Mouse (Mus musculus) gastrocnemius, adult 2 months (tissue): ENCODE results near the gene Mndal. TPM values are rescaled to one million over a fixed set of nuclear protein-coding genes. Genes with fewer than 3 reads are reported as not detected.
"Not testable (repeated sequence)": the region's sequence is repeated elsewhere in the genome, so short reads cannot be mapped to it uniquely, and the experiment has no call there.

Source experiments
- DNase-seq: peaks from one replicate; pipeline ENCODE4 v3.0.0; 2022
- H3K27ac ChIP-seq: fragments of 200-600 bp; 2 replicates; pipeline ENCODE4 v1.8.1; 2022; ENCODE audit warnings: mild to moderate bottlenecking
- H3K4me3 ChIP-seq: fragments of 200-600 bp; 2 replicates; pipeline ENCODE4 v1.8.1; 2022; ENCODE audit warnings: mild to moderate bottlenecking, moderate library complexity
- CTCF ChIP-seq: fragments of 200-600 bp; IDR thresholded peaks from 2 replicates; pipeline ENCODE4 v1.8.1; 2022; ENCODE audit warnings: antibody characterized with exemption, mild to moderate bottlenecking, moderate library complexity
- intact Hi-C: fragments of 180-260 bp; cut with DNase I; formaldehyde crosslinking; loops from one replicate; pipeline ENCODE4 v1.15.1; 2025
- long read RNA-seq, 2 experiments: library from polyadenylated mRNA; stranded (forward); transcript quantifications; one replicate each; pipeline ENCODE4 v2.0.0; 2021
- total RNA-seq, 2 experiments: library from RNA; stranded (reverse); gene quantifications; 2 replicates each; pipeline ENCODE4 v1.2.3; 2021

Gene Mndal
- 1 to 10 TPM; 3.1 to 6.1 TPM for total RNA-seq
- long read RNA-seq, experiment 1, partial matches to known transcripts, result 2 of 2 reads
- long read RNA-seq, experiment 1, other reads (novel, unspliced or antisense), result 0 of 2 reads
- long read RNA-seq, experiment 2, result 0 reads

DNA sequence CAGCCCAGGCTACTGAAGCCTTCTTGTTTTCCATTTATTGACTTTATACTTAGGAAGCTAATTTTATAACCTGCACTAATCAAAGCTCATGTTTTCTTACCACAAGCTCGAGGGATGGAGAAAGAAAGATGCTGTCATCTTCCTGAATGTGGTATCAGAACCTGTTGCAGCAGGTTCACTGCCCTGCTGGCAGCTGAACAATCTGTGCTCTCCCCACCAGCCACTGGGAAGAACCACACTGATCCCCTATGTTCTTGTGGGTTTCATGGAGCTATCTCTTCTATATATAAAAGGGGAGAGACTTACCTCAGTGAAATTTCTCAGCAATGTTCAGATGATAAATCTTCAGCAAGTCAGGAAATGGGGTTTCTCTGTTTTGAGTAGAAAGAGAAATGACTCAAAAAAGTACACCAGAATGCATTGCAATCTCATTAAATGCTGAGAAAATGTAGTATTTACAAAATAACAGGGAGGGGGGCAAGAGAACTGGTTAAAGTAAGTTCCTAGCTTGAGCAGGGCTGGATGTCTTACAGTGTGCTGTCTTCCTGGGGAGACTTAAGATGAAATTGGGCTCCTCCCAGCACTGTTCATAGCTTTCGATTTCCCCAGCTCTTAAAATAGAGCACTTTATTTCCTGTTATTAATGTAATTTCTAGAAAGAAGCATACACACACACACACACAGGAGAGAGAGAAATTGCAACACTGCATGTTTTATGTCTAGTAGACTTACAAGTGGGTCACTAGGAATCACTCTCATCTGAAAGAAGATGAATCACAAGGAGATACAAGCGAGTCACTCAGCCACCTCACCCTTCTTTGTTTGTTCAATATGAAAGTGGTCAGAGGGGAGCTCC lies at the start of gene Mndal, which contains the start of gene Ifi203:
Mndal (minus strand) TSS at position 568 of the 856 bp plus-strand sequence.
Ifi203 (minus strand) TSS at position 749 of the 856 bp plus-strand sequence.
- intact Hi-C loops, DNase-seq: not testable (repeated sequence)
- H3K4me3 ChIP-seq, result peak within 1 kb of the TSS; percentile 70
- peak within 1 kb of the TSS; percentile 75 for H3K27ac ChIP-seq

DNA sequence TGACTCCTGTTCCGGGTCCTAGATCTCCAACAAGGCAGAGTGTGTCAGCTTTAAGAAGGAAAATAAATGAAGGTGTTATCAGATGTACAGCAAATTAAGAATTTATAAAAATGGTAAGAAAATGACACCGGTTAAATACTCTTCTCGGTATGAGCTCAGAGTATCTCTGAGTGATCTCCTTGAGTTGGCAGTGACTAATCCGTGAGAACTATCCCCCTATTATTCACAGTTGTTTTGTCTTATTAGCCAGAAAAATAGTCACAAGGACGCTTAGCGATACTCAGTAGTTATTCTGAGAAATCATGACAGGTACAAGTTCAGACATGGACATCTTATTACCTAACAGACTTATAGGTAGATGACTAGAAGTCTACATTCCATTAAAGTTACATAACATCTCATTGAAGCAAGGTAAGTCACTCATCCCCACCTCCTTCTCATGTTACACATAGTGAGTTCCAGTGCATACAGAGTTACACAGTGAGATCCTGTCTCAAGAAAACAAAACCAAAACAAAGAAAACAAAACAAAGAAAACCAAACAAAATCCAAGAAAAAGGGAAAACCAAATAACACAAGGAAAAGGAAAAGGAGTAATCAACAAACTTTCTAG lies 40.5 kb upstream of the Mndal start, which contains the start of gene Ifi202b:
Ifi202b (minus strand) TSS at position 51 of the 612 bp plus-strand sequence.
- H3K4me3 ChIP-seq, DNase-seq, H3K27ac ChIP-seq, intact Hi-C loops: not testable (repeated sequence)

DNA sequence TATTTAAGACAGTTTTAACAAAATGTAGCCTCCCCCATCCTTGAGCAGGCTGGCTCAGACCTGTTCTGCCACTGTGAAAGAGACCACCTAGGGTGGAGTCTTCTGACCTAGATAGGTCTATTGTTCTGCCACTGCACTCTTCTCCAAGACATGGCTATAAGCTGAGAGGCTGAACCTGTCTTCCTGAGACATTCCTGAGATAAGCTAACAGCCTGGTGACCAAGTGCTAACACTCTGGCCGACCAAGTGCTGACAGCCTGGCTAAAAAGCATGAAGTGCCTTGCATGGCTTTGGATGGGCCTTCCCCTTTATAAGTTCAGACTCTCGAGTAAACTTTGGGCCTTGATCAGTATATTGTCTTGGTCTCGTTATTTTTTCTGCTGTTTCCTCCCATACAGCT lies 38.7 kb upstream of the Mndal start:
- H3K27ac ChIP-seq, intact Hi-C loops, DNase-seq, H3K4me3 ChIP-seq: not testable (repeated sequence)

DNA sequence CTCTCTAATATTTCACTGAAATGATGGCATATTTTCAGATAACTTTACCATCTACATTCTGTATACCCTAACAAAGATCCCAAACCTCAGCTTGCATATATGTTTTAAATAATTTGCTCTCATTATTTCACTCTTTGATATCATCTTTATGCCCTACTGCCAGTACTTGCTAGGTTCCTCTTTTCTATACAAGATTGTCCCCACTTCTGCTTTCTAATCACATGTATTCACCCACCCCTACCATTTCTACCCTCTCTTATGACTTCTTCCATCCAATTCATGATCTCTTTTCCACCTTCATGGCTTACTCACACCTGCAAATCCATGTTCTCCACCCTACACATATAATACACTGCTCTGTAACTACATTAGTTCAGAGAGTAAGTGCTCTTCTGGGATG lies 35.3 kb upstream of the Mndal start:
- no peak for TF ChIP-seq CTCF
- intact Hi-C loops, result no loop called here
- no peak for DNase-seq
- H3K4me3 ChIP-seq, result no peak overlapping the region
- H3K27ac ChIP-seq, result no peak overlapping the region

DNA sequence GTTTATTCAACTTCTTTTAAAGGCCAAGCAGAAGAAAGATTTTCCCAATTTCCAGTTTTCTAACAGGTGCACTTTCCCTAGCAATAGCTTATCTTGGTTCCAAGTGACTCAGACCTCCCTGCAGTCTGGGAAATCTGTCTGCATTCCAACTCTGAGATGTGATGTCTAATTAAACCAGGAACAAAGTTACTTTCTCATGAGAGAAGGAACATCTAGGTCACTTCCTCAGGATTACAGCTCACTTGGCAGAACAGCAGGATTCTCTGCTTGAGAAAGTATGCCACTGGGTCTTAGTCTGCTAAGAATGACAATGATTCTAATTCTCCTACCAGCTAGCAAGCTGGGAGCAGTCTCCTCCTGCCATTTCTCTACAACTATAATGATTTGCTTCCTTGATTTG lies 30.8 kb upstream of the Mndal start:
- DNase-seq, result no peak
- intact Hi-C loops, result no loop called here
- no peak for TF ChIP-seq CTCF
- H3K27ac ChIP-seq, result no peak overlapping the region
- no peak overlapping the region for H3K4me3 ChIP-seq

DNA sequence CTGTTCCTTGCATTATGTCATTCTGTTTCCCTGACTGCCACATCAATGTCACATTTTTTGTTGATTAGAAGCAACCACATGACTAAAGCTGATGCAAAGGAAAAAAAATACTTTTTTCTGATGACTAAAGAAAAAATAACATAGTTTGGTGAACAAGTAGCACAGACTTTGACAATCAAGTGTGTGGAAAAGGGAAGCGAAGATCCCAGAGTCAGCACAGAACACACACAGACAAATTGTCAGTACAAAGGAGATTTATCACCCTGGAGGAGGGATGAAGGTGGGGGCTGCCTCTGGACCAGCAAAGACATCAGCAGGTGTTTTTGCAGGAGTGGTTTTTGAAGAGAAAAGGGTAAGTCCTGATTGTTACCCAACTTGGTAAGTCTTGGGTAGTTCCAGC lies 19.2 kb upstream of the Mndal start:
- DNase-seq, H3K27ac ChIP-seq, intact Hi-C loops, H3K4me3 ChIP-seq: not testable (repeated sequence)

DNA sequence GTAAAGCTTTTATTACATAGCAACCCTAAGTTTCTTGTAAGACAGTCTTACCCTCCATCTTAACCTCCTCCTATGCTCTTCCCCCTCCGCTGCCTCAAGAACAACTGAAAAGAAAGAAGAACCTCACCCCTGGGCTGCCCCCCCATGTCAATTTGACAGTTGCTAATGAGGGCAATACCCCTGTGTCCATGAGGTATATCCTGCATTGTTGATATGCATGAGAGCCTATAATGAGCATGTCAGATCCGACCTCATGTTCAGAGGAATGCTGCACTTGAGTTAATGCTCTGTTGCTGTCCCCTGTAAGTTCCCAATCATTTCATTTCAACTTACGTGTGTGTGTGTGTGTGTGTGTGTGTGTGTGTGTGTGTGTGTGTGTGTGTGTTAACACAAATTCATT lies 17.7 kb upstream of the Mndal start:
- H3K4me3 ChIP-seq, H3K27ac ChIP-seq, DNase-seq, intact Hi-C loops: not testable (repeated sequence)

DNA sequence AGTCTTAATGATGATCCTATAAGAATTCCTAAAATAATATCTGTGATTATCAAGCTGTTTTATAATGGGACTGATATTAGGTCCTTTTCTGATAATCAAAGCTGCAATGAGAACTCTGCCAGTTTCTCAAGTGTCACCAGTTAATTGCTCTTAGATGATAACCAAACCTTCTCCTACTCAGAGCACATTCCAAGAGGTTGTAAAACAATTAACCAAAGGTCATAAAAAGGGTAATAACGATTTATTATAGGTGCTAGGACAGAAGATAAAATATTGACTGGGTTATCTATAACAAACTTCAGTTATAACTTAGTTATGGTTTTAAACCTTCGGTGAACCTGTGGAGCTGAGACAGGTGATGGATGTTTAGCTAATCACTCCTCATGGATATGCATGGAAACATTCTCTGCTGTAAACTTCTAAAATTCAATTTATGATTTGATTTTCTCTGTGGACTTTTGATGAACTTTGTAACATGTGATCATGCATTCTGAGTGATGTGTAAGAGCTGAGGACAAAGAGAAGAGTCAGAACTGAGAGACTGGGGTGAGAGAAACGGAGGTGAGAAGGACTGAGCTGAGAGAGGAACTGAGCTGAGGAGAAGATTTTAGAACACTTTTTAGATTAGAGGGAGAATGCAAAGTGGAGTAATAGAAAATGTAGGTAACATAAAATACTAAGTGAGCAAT lies 13.7 kb upstream of the Mndal start:
- H3K27ac ChIP-seq, H3K4me3 ChIP-seq, DNase-seq, intact Hi-C loops: not testable (repeated sequence)

DNA sequence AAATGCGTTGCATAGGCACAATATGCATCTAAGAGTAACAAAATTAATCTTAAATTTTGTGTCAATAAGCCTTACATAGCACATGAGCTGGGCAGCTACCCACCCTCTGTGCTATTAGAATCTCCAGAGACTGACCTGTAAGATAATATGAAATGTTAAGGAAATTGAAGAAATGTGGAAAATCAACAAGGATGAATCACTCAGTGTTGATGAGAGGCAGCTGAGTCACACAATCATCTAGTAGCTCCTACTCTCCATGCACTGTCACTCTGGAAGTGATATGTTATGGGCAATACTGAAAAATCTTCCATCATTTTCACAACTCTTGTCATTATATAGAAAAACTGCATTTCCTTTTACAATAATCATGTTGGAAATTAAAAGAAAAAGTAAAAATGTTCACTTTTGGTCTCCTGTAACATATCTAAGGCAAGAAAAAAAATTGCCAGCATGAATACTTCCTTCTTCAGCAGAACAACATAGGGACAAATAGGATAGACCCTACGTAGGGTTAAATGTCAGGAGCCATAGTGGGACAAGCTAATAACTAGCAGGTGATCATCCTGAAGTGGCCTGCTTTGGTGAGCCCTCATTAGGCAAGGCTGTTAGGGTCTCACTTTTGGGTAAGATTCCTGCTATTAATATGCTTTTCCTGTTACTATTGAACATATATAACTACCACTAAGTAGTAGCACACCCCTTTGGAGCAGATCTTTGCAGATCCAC lies 12.9 kb upstream of the Mndal start:
- Histone ChIP-seq H3K27ac (no peak overlapping the region), H3K4me3 (no peak overlapping the region)
- no peak for TF ChIP-seq CTCF
- no peak for DNase-seq
- intact Hi-C loops, result no loop called here

DNA sequence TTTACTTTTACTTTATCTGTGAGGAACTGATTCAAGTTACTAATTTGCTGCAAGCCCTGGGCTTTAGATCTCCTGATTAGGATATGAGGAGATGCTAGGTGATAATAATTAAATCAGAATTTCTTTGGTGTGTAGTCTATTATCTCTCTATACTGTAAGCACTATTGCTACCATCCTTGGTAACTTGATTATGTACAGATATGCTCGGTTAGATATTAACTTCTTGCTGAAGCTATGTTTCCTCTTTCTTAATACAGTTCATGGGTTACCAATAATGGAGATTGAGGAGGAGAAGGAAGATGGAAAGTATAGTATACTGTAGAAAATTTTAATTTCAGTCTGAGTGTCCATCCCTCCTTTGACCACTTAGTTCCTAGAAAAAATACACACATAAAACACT lies 11.3 kb upstream of the Mndal start:
- Histone ChIP-seq H3K27ac (no peak overlapping the region), H3K4me3 (no peak overlapping the region)
- intact Hi-C loops, result no loop called here
- DNase-seq, result no peak
- TF ChIP-seq CTCF, result no peak

DNA sequence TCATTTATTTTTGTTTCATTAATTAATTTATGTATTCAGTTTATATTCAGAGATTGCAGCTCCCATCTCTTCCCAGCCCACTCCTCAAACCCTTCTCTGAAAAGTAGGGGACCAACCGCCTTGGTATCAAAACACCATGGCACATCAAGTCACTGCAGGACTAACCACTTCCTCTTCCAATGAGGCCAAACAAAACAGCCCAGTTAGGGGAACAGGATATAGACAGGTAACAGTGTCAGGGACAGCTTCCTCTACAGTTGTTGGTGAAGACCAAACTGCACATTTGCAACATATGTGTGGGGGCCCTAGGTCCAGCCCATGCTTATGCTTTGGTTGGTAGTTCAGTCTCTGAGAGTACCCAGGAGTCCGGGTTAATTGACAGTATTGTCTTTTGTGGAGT lies 6.8 kb upstream of the Mndal start:
- DNase-seq, H3K4me3 ChIP-seq, intact Hi-C loops, H3K27ac ChIP-seq: not testable (repeated sequence)

DNA sequence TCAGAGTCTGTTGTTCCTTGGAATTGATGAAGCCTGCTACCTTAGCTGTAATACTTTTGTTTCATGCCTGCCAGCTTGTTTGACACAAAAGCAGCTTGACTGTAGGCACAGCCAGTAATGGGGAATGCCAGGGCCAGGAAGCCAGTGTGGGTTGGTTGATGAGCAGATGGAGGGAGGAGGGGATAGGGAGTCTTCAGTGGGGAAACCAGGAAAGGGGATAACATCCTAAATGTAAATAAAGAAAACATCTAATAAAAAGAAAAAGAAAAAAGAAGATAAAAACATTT lies 432 bp upstream of the Mndal start:
- DNase-seq, intact Hi-C loops: not testable (repeated sequence)
- peak overlapping the region; percentile 75 for H3K27ac ChIP-seq
- H3K4me3 ChIP-seq, result peak overlapping the region; percentile 70

DNA sequence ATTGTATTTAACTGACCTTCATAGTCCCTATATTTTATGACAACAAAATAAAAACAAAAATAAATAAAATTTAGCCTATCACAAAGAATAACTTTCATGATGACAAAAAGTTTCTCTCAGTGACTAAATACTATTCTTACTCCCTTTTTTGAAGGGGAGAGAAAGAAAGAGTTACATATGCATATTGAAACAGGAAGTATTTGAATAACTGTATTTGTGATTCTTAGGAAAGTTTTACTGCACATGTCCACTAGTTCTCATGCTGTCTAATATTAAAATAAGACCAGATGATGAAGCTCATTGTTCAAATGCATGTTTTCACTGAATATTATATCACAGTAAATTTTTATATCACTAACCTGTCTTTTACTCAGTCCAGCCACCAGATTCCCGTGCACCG lies 769 bp downstream of the Mndal start:
- DNase-seq, intact Hi-C loops: not testable (repeated sequence)
- Histone ChIP-seq H3K27ac (peak overlapping the region; percentile 75), H3K4me3 (peak overlapping the region; percentile 70)

DNA sequence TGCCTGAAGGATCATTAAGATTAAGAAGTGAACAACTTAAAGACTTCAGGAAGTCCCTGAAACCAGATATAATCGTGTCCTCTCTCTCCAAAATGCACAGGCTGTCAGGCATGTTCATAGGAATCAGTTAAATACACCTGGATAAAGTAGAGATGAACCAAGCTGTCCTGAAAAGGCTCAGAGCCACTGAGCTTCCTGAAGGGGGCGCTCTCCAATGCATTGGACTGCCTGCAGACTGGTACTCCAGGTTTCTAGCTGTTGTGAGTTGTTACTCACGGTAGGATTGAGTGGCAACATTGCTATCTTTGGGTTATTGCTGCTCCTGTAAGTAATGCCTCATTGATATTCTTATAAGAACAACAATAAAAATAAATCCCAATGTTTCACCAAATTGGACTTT lies 23.0 kb downstream of the Mndal start:
- intact Hi-C loops, DNase-seq, H3K4me3 ChIP-seq, H3K27ac ChIP-seq: not testable (repeated sequence)
